Mouse (Mus musculus) left cerebral cortex, postnatal 36 days (tissue): ENCODE measurements at regions not wholly inside any gene's neighbourhood (a gene's known extent, or its start where the extent isn't known, plus 50 kb on each side); places are given as distances from the start of the nearest gene placed in this dataset.
"Not testable (repeated sequence)": the region's sequence is repeated elsewhere in the genome, so short reads cannot be mapped to it uniquely, and the experiment has no call there.

Experiments used
- DNase-seq, 2 experiments: peaks; one replicate each; pipeline ENCODE4 v3.0.0; 2021 to 2022; ENCODE audit warnings: low spot score in 2 of 2, mixed read lengths in 1 of 2
- intact Hi-C: fragments of 180-260 bp; cut with DNase I; formaldehyde crosslinking; loops from one replicate; pipeline ENCODE4 v1.15.1; 2025

GRCm38 (mm10) chr8:103699016-103699520, 402.4 kb upstream of the Cdh5 start:
- intact Hi-C loops: no loop called here
- DNase-seq: no peak

DNA sequence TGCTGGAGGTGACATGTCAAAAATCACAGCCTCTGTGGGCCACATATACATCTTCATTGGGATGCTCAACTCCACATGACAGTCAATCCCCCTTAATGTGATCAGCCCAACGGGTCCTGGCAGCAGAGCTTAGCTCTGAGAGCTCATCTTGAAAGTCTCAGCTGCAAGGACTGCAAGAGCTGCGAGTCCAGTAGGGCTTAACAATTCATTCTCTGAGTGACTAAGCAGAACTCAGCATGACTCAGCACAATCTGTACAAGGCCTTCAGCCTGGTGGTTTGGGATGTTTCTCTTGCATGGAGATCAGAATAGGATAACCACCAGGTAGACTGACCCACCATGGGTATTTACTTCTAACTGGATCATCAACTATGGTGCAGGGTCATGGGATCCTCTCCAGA, 399.2 kb upstream of the Cdh5 start:
- intact Hi-C loops: no loop called here

GRCm38 (mm10) chr8:103706084-103706483, 395.3 kb upstream of the Cdh5 start:
- intact Hi-C loops: no loop called here
- DNase-seq: no peak

More for the DNA sequence above, 399.2 kb upstream of the Cdh5 start:
- no peak for DNase-seq

DNA sequence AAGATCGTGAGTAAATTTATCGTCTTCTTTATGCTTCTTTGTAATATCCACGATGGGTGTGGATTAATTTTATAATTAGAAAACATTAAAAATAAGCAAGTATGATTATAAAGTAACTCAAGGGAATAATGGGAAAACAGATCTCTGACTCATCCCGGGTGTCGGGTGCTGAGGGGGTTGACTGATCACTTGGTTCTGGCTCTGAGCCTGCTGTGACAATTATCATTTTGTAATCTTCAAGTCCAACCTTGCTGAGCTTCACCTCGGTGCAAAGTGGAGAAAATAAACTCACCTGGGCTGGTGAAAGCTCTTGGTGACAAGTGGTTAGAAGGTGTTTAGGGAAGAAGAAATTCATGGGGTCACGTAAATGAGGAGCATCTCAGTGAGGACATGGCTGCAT, 390.6 kb upstream of the Cdh5 start:
- intact Hi-C loops, DNase-seq: not testable (repeated sequence)

DNA sequence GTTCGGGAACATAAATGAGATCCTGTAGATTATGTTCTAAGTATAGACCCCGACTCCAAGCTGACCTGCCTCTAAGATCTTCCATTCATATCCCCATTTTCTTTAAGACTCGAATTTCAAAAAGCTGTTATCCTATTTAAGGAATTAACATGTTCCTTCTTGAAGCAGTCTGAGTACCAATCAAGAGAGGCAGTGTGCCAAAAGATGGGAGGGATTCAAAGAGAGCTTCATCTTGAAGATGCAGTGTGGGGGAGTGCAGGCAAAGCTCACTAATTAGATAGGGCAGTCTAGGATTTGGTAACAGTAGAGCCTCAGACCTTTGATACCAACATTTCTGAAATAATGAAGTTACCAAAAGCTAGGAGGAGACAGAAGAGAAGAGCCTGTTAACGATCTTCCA, 383.7 kb upstream of the Cdh5 start:
- no peak for DNase-seq
- intact Hi-C loops: no loop called here

DNA sequence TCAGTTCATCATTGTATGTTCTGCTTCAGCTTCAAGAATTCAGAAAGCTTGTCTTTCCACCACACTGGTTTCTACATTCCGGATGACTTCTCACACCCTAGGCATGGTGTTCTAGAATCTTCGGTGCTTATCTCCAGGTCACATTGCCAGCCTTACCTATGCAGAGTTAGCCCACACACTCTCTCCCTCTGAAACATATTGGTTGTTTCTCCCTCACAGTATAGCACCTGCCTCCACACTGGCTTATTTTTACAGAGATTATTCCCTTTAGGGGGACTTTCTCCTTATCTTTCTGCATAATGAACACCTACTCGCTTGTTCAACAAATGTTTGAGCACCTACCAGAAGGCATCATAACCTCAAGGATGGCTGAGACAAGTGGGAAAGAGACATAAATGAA, 368.0 kb upstream of the Cdh5 start:
- DNase-seq: no peak
- intact Hi-C loops: no loop called here

DNA sequence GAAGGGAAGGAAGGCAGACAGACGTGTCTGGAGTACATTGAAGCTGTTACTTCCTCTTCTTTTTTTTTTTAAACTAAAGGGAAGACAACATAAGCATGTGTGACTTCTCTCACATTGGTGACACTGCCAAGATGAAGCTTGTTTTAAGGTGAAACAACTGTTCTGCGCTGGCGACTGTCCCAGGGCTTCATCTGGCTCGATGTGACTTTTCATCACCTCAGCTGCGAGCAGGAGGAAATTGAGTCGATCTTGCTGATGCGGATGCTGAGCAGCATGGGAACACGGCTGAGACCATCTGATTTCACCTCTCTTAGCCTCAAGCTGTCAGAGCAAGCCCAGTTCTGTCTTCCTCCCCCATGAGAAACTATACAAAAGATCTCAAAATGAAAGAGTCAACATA, 363.1 kb upstream of the Cdh5 start:
- intact Hi-C loops: no loop called here
- DNase-seq: no peak

GRCm38 (mm10) chr8:103741395-103741794, 360.0 kb upstream of the Cdh5 start:
- DNase-seq: peak in 1 of 2 experiments; percentile 15
- intact Hi-C loops: no loop called here

- intact Hi-C loops: no loop called here
- no peak for DNase-seq
Observed at GRCm38 (mm10) chr8:103748734-103749133, 352.7 kb upstream of the Cdh5 start.

GRCm38 (mm10) chr8:103750278-103751097, 350.9 kb upstream of the Cdh5 start:
- DNase-seq: no peak
- intact Hi-C loops: no loop called here

GRCm38 (mm10) chr8:103751161-103751560, 350.3 kb upstream of the Cdh5 start:
- DNase-seq: no peak
- intact Hi-C loops: no loop called here

DNA sequence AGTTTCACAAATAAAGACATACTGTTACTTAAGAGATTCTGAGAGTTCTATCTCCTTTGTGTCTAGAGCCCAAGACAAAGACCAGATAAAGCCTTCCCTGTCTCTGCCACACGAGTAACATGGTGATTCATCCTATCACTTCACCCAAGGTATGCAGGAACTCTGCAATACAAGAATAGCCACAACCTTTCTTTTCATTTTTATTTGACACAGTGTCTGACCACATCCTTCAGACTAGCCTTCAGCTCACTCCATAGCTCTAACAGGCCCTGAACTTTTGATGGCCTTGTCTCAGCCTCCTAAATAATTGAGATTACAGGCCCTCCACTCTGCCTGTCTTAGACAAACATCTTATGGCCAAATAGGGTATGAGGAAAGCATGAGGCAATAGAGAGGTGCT, 337.6 kb upstream of the Cdh5 start:
- no peak for DNase-seq
- intact Hi-C loops: no loop called here

DNA sequence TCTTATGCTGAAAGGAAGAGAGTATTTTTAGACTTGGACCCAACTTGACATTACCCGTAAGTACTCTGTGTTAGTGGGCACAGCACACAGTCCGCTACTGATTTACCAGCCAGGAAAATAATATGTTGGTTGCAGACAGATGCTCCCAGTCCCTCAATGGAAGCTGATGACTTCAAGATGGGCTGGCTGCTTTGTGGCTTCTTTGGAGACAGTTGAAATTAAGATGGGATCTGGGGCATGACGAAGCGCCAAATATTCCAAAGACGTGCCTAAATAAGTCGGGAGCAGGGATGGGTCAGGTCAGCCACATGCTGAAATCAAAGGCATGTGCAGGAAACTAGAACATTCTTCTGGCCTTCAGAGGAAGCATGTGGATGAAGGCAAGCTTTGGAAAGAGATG, 321.8 kb upstream of the Cdh5 start:
- intact Hi-C loops: no loop called here
- DNase-seq: no peak

GRCm38 (mm10) chr8:103788308-103788707, 313.1 kb upstream of the Cdh5 start:
- DNase-seq: no peak
- intact Hi-C loops: no loop called here

- intact Hi-C loops: loop anchor here (5.0 kb wide), 1 partner anchor 706 kb away; no protein-coding TSS in a partner anchor
Observed at GRCm38 (mm10) chr8:103793331-103793730, 308.1 kb upstream of the Cdh5 start.

GRCm38 (mm10) chr8:103798630-103799029, 302.8 kb upstream of the Cdh5 start:
- DNase-seq, intact Hi-C loops: not testable (repeated sequence)

More at GRCm38 (mm10) chr8:103793331-103793730, 308.1 kb upstream of the Cdh5 start:
- DNase-seq: no peak

DNA sequence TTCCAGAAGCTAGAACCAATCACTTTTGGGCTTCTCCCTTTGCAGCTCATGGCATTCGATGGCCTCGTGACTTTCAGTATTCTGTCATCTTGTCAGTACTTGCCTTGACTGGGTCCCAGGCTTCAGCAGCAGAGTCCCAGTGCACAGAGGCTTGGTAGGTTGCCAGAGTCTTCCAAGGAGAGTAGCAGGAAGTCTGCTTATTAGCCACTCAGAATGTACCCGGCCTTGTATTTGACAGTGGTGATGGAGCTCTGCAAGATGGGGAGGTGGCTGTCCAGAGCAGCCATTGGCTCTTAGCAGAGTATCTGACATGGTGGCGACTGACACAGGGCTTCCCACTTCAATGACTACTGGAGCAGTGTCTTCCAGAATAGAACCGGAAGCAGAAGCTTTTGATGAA, 293.3 kb upstream of the Cdh5 start:
- DNase-seq: no peak
- intact Hi-C loops: no loop called here

DNA sequence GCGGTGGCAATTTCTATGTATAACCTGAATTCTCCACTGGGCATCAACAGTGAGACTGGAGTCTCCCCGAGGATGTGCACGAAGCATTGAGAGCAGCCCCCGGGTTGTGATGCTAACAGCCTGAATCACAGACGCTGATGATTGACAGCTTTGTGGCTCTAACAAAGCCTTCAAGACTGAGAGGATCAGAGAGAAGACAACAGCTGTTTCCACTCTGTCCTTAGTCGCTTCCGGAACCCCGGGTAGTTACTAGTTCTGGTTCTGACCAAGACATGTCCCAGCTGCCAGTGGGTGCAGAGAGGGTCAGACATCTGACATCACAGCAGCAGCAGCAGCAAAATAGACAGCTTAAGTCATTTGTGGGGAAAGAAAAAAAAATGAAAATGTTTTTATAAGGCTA, 292.8 kb upstream of the Cdh5 start:
- intact Hi-C loops: no loop called here
- no peak for DNase-seq

GRCm38 (mm10) chr8:103809140-103809539, 292.3 kb upstream of the Cdh5 start:
- intact Hi-C loops: no loop called here
- DNase-seq: no peak

DNA sequence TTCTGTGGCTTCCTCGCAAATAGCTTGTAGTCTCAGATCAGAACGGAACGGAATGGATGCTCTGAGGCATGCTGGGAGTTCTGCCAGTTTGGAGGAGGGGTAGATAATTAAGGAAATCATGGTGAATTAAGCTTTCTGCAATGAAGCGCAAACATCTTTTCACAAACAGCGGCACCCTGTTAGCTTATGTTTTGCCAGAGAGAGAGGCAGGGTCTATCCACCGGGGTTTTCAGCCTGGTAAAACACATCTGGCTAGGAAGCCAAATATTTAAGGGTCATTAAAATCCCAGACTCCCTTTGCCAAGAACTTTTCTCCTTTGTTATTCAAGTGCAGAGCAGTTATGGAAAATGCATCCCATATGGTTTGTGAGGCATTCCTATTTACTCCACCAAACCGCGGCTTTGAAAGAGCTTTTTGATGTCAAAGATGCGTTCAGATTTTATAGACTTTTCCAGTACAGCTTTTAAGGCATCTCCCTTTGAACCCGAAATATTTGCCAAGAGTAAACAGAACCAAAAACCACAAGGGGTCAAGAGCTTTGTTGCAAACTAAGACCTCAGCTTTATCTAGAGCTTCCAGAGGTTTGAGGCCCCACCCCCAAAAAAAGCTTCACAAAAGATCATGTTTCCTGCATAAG, 287.4 kb upstream of the Cdh5 start:
- DNase-seq: no peak
- intact Hi-C loops: no loop called here
